Mouse (Mus musculus): ENCODE measurements at regions not wholly inside any gene's neighbourhood (a gene's known extent, or its start where the extent isn't known, plus 50 kb on each side); places are given as distances from the start of the nearest gene placed in this dataset.

- peak in 1 of 2 experiments; percentile 0 for DNase-seq (ENCODE audit: inconsistent age in 2 of 2, low spot score in 1 of 2)
Measured at GRCm38 (mm10) chrX:4899187-4899586, 52.7 kb upstream of the Btbd35f27 start.
